Mouse (Mus musculus) activated CD4-positive, CD25-positive, alpha-beta regulatory T cell, adult 9 weeks (primary cell): ENCODE data around the gene Mlxip. TPM values are rescaled to one million over a fixed set of nuclear protein-coding genes. Genes with fewer than 3 reads are reported as not detected.

Experiments
- polyA plus RNA-seq: library from polyadenylated mRNA; unstranded; fragments of 100-300 nt; shearing (Covaris generic); gene quantifications from one replicate; pipeline ENCODE4 v1.2.1, GENCODE M21; 2017

The Mlxip gene
- polyA plus RNA-seq: 20.0 TPM

GRCm38 (mm10) chr5:123394303-123394956 lies at the start of gene Mlxip:
Mlxip (plus strand) TSS chr5:123394798.

DNA sequence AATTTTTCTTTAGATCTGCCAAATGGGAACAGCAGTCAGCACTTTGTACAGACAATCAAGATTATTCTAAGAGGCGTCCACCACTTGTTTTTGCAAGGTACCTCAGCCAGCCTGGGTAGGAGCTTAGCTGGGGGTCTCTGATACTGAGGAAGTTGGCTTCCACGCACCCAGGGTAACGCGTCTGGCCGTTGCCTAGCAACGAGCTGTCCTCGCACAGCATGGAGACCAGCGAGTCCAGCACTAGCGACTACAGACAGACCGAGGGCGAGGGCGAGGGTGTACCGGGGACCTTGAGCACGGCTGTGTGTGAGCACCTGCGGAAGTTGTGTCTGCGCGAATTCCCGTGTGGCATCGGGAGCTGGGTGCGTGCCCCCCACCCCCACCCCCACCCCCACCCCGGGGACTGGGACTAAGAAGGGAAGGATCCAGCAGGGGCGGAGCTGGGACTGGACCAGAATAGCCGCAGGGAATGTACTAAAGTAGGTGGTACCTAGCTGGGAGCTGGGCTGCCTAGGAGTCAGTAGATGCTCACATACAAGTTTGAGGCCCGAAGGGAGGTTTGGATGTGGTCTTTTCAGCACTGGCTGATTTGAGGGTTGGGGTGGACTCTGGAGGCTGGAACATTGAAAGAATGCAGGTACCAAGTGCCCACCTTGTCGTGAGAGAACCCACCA lies 94.7 kb downstream of the Mlxip start, which contains the start of the genes Lrrc43 and Il31:
TSS of gene Lrrc43 (plus strand) at position 194 of the 674 bp plus-strand sequence.
TSS of gene Il31 (minus strand) at position 378 of the 674 bp plus-strand sequence.

Other genes with a start within 250 kb of the Mlxip start
- 57.3 TPM for gene Psmd9, start 225.4 kb upstream of the Mlxip start, polyA plus RNA-seq
- not detected for gene Hpd, start 212.1 kb upstream of the Mlxip start, polyA plus RNA-seq
- gene Wdr66, start 142.7 kb upstream of the Mlxip start, polyA plus RNA-seq: 3.5 TPM
- 8.6 TPM for gene Bcl7a, start 51.0 kb upstream of the Mlxip start, polyA plus RNA-seq
- gene Lrrc43, start 94.5 kb downstream of the Mlxip start, polyA plus RNA-seq: not detected
- gene Il31, start 94.7 kb downstream of the Mlxip start, polyA plus RNA-seq: not detected
- 0.44 TPM for gene B3gnt4, start 115.7 kb downstream of the Mlxip start, polyA plus RNA-seq
- 113 TPM for gene Diablo, start 129.4 kb downstream of the Mlxip start, polyA plus RNA-seq
- gene Gm49027, start 130.7 kb downstream of the Mlxip start, polyA plus RNA-seq: not detected
- gene Vps33a, start 178.2 kb downstream of the Mlxip start, polyA plus RNA-seq: 53.5 TPM